Mouse (Mus musculus): Measurements from ENCODE around the gene Tbc1d2b. TPM values are rescaled to one million over a fixed set of nuclear protein-coding genes. Genes with fewer than 3 reads are reported as not detected.

Tbc1d2b gene
- polyA plus RNA-seq, 1 experiment from 2014 or later: 7.7 TPM

- no peak overlapping the region for H3K4me2 ChIP-seq
- no peak overlapping the region for H3K9ac ChIP-seq
- no peaks in the 10 kb centered on the region for H3K36me3 ChIP-seq (replicated peaks)
- no peaks in the 10 kb centered on the region for H3K9me3 ChIP-seq (replicated peaks)
- H3K27ac ChIP-seq (replicated peaks): no peak overlapping the region
- WGBS (ENCODE audit: insufficient replicate concordance): 62% methylated on average over 2 of the region's 2 CpGs
- peaks cover 47% of the 10 kb centered on the region for H3K4me1 ChIP-seq (replicated peaks)
- no peak for ATAC-seq (ENCODE audit: insufficient read depth)
- no peaks in the 10 kb centered on the region for H3K27me3 ChIP-seq
- no peak overlapping the region for H3K4me3 ChIP-seq (replicated peaks)
These were observed 7.3 kb upstream of the Tbc1d2b start for GRCm38 (mm10) chr9:90277884-90278283.

DNA sequence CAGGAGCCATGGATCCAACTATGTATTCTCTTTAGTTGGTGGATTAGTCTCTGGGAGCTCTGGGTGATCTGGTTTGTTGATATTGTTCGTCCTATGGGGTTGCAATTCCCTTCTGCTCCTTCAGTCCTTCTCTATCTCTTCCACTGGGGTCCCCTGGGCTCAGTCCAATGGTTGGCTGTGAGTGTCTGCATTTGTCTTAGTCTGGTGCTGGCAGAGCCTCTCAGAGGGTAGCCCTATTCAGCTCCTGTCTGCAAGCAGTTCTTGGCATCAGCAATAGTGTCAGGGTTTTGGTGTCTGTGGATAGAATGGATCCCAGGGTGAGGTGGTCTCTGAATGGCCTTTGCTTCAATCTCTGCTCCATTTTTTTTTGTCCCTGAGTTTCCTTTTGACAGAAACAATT, 6.2 kb upstream of the Tbc1d2b start:
- 60% methylated on average over 1 of the region's 1 CpGs for WGBS (ENCODE audit: insufficient replicate concordance)
- H3K9ac ChIP-seq: no peak overlapping the region
- no peaks in the 10 kb centered on the region for H3K36me3 ChIP-seq (replicated peaks)
- H3K4me3 ChIP-seq (replicated peaks): no peak overlapping the region
- H3K27ac ChIP-seq (replicated peaks): no peak overlapping the region
- H3K27me3 ChIP-seq: no peaks in the 10 kb centered on the region
- no peak overlapping the region for H3K4me2 ChIP-seq
- peaks cover 53% of the 10 kb centered on the region for H3K4me1 ChIP-seq (replicated peaks)
- ATAC-seq (ENCODE audit: insufficient read depth): no peak
- H3K9me3 ChIP-seq (replicated peaks): no peaks in the 10 kb centered on the region

GRCm38 (mm10) chr9:90275906-90276305, 5.3 kb upstream of the Tbc1d2b start:
- H3K4me1 ChIP-seq (replicated peaks): peaks cover 62% of the 10 kb centered on the region
- no peaks in the 10 kb centered on the region for H3K9me3 ChIP-seq (replicated peaks)
- H3K9ac ChIP-seq: no peak overlapping the region
- H3K4me2 ChIP-seq: no peak overlapping the region
- WGBS (ENCODE audit: insufficient replicate concordance): 75% methylated on average over 5 of the region's 5 CpGs
- peak overlapping the region; percentile 52; the same call in 1 of the 2 replicates for H3K27ac ChIP-seq (replicated peaks)
- ATAC-seq (ENCODE audit: insufficient read depth): no peak
- H3K4me3 ChIP-seq (replicated peaks): no peak overlapping the region
- no peaks in the 10 kb centered on the region for H3K36me3 ChIP-seq (replicated peaks)
- H3K27me3 ChIP-seq: no peaks in the 10 kb centered on the region

GRCm38 (mm10) chr9:90275500-90275899, 4.9 kb upstream of the Tbc1d2b start:
- H3K27ac ChIP-seq (replicated peaks): peak overlapping the region; percentile 67; the same call in 1 of the 2 replicates
- no peak overlapping the region for H3K9ac ChIP-seq
- no peak for ATAC-seq (ENCODE audit: insufficient read depth)
- 53% methylated on average over 2 of the region's 2 CpGs for WGBS (ENCODE audit: insufficient replicate concordance)
- no peaks in the 10 kb centered on the region for H3K9me3 ChIP-seq (replicated peaks)
- H3K36me3 ChIP-seq (replicated peaks): no peaks in the 10 kb centered on the region
- H3K27me3 ChIP-seq: no peaks in the 10 kb centered on the region
- no peak overlapping the region for H3K4me2 ChIP-seq
- peaks cover 64% of the 10 kb centered on the region for H3K4me1 ChIP-seq (replicated peaks)
- no peak overlapping the region for H3K4me3 ChIP-seq (replicated peaks)

DNA sequence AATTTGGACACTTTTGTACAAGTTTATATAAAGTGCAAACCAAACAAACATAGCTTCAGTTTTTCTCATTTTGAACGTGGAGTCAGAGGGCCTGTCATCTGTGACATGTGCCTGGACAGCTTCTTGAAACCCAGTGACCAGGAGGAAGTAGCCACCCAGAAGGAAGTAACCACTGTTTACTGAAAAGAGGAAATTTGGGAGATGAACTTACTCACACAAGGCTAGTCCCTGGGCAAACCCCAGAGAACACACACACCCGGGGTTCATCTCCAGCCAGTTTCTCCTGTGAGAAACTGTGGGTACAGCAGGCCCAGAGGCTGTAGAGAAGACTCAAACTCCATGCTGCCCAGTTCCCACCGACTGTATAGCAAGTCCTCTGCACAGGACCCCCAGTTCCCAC, 3.9 kb upstream of the Tbc1d2b start:
- no peak overlapping the region for H3K4me2 ChIP-seq
- no peaks in the 10 kb centered on the region for H3K9me3 ChIP-seq (replicated peaks)
- no peak overlapping the region for H3K4me3 ChIP-seq (replicated peaks)
- H3K27ac ChIP-seq (replicated peaks): peak overlapping the region; percentile 67
- no peaks in the 10 kb centered on the region for H3K36me3 ChIP-seq (replicated peaks)
- no peak overlapping the region for H3K9ac ChIP-seq
- 24% methylated on average over 3 of the region's 3 CpGs for WGBS (ENCODE audit: insufficient replicate concordance)
- no peaks in the 10 kb centered on the region for H3K27me3 ChIP-seq
- no peak for ATAC-seq (ENCODE audit: insufficient read depth)
- H3K4me1 ChIP-seq (replicated peaks): peaks cover 72% of the 10 kb centered on the region

DNA sequence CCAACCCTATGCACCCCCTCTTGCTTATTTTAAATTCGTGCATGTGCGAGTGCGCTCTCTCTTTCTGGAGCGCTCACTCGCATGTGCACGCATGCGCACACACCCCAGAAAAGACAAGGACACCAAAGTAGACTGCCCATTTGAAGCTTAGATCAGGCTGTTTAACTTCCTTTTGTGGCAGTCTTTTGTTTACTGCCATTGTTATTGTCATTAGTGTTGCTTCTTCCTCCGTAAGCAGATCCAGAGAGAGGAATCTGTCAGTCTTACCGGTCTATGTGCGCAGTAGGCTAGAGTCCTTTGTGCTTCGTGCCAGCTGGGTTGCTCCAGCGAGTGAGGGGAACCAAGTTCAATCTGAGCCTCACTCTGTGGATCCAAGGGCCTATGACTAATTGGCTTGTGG, 1.7 kb upstream of the Tbc1d2b start:
- no peak overlapping the region for H3K27ac ChIP-seq (replicated peaks)

DNA sequence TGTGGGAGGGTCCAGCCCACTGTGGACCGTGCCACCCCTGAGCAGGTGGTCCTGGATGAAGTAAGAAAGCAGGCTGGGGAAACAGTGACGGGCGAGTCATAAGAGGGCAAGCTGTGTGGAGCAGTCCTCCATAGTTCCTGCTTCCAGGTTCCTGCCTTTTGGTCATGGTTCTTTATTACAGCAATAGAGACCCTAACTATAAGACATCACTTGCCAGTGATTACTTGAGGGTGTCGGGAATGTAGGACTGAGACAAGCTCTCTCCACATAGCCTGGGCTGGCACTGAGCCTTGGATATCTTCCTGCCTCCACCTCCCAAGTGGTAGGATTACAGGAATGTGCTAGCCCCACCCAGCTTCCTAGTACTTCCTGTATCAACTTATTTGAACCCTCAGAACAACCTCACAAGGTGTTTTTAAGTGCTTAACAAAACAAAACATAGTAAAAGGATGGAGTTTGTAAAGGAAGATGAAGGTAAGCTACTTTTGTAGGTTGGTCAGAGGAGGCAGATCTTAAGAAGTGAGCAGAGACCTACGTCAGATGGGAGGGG, 1.0 kb upstream of the Tbc1d2b start:
- H3K9me3 ChIP-seq (replicated peaks): no peaks in the 10 kb centered on the region
- no peak overlapping the region for H3K4me3 ChIP-seq (replicated peaks)
- H3K4me2 ChIP-seq: no peak overlapping the region
- H3K27me3 ChIP-seq: no peaks in the 10 kb centered on the region
- no peak for ATAC-seq (ENCODE audit: insufficient read depth)
- 0 out of 2 replicates have a peak overlapping the region, but pooled peaks have one; percentile 10 for H3K27ac ChIP-seq (replicated peaks)
- H3K36me3 ChIP-seq (replicated peaks): 0 out of 2 replicates have a peak, but pooled peaks cover 7% of the 10 kb centered on the region
- peak overlapping the region; percentile 5; the same call in 1 of the 2 replicates for H3K9ac ChIP-seq
- peaks cover 83% of the 10 kb centered on the region for H3K4me1 ChIP-seq (replicated peaks)
- WGBS (ENCODE audit: insufficient replicate concordance): 64% methylated on average over 5 of the region's 5 CpGs

More for the DNA sequence above, 1.7 kb upstream of the Tbc1d2b start:
- peaks cover 79% of the 10 kb centered on the region for H3K4me1 ChIP-seq (replicated peaks)
- H3K4me3 ChIP-seq (replicated peaks): no peak overlapping the region
- H3K27me3 ChIP-seq: no peaks in the 10 kb centered on the region
- H3K4me2 ChIP-seq: no peak overlapping the region
- H3K9me3 ChIP-seq (replicated peaks): no peaks in the 10 kb centered on the region
- no peak for ATAC-seq (ENCODE audit: insufficient read depth)
- H3K9ac ChIP-seq: no peak overlapping the region
- 0 out of 2 replicates have a peak, but pooled peaks cover under 1% of the 10 kb centered on the region for H3K36me3 ChIP-seq (replicated peaks)
- WGBS (ENCODE audit: insufficient replicate concordance): 80% methylated on average over 12 of the region's 12 CpGs

DNA sequence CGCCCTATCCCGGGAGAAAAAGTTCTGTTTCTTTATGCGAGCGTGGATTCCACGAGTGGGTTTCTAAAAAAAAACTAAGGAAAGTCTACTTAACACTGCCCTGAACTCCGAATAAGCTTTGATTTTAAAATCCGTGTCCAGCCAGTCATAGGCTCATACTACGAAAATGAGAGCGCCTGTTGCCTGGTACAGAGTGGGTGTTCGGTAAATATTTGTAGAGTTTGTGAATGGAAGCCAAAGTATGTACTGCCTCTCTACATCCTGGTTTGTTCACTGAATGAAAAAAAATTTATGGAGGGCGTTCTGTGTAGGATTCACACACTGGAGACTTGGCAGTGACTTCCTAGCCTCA, 316 bp upstream of the Tbc1d2b start:
- Histone ChIP-seq H3K27me3 (no peaks in the 10 kb centered on the region), H3K4me3 (replicated peaks) (peak overlapping the region; percentile 78), H3K36me3 (replicated peaks) (0 out of 2 replicates have a peak, but pooled peaks cover 7% of the 10 kb centered on the region), H3K27ac (replicated peaks) (peak overlapping the region; percentile 85), H3K4me1 (replicated peaks) (peaks cover 84% of the 10 kb centered on the region), H3K9me3 (replicated peaks) (no peaks in the 10 kb centered on the region), H3K4me2 (peak overlapping the region; percentile 85), H3K9ac (peak overlapping the region; percentile 86)
- WGBS (ENCODE audit: insufficient replicate concordance): 15% methylated on average over 11 of the region's 11 CpGs
- peak; percentile 4; the same call in 1 of the 2 replicates for ATAC-seq (ENCODE audit: insufficient read depth)

DNA sequence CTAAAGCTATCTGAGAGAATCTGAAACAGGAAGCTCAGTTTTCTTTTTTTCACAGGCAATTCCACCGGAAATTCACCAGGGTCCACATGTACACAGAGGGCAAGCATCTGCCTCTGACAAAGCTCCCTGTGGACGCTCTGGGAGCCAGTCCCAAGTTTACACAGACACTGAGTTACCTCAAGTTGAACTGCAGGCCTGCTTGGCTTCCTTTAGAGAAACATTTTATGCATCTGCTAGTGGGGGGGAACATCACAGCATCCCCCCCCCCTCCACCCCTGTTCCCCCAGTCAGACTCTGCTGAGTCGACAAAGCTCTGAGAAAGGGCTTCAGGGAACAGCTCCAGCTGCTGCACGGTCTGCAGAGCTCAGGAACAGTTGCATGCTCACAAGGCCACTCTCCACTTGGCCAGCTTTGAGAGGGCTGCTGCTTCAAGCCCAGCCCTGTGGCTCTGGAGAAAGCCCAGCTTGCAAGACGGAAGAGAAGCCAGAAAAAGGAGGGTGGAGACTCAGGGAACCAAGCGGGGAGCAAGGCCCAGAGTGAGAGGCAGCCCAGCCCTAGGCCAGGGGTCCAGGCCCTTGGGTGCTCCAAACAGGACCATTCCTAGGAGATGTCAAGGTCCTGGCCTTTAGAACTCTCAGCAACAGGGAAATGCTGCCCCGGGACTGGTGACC, 1.5 kb downstream of the Tbc1d2b start:
- peaks cover 85% of the 10 kb centered on the region for H3K4me1 ChIP-seq (replicated peaks)
- H3K4me2 ChIP-seq: peak overlapping the region; percentile 85
- H3K27ac ChIP-seq (replicated peaks): peak overlapping the region; percentile 85
- H3K27me3 ChIP-seq: no peaks in the 10 kb centered on the region
- no peaks in the 10 kb centered on the region for H3K9me3 ChIP-seq (replicated peaks)
- H3K36me3 ChIP-seq (replicated peaks): peaks cover 18% of the 10 kb centered on the region; the same call in 1 of the 2 replicates
- H3K9ac ChIP-seq: peak overlapping the region; percentile 86
- peak; percentile 8; the same call in 1 of the 2 replicates for ATAC-seq (ENCODE audit: insufficient read depth)
- peak overlapping the region; percentile 78 for H3K4me3 ChIP-seq (replicated peaks)
- WGBS (ENCODE audit: insufficient replicate concordance): 20% methylated on average over 7 of the region's 7 CpGs

DNA sequence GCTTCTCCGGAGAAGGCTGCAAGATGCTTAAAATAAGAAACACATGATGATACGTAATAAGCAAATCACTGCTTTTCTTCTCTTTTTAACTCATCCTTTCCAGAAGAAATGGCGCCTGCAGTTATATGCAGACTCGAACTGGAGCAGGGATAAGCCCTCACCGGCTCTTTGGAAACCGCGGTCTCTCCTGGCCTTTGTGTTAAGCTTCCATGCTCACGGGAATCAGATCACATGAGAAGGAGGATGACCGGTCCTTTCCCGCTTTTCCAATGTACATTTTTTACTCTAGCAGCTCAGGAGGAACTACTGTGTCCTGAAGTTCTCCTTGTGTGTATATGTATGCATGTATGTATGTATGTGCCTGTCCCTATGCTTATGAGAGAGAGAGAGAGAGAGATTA, 3.7 kb downstream of the Tbc1d2b start:
- Histone ChIP-seq H3K9ac (no peak overlapping the region), H3K4me2 (no peak overlapping the region), H3K9me3 (replicated peaks) (no peaks in the 10 kb centered on the region), H3K36me3 (replicated peaks) (peaks cover 30% of the 10 kb centered on the region; the same call in 1 of the 2 replicates), H3K27me3 (no peaks in the 10 kb centered on the region), H3K27ac (replicated peaks) (peak overlapping the region; percentile 48; the same call in 1 of the 2 replicates), H3K4me3 (replicated peaks) (no peak overlapping the region), H3K4me1 (replicated peaks) (peaks cover 94% of the 10 kb centered on the region)
- ATAC-seq (ENCODE audit: insufficient read depth): no peak
- WGBS (ENCODE audit: insufficient replicate concordance): 91% methylated on average over 10 of the region's 10 CpGs

- WGBS (ENCODE audit: insufficient replicate concordance): 79% methylated on average over 10 of the region's 10 CpGs
- Histone ChIP-seq H3K4me1 (replicated peaks) (peaks cover 94% of the 10 kb centered on the region), H3K27me3 (no peaks in the 10 kb centered on the region), H3K4me2 (no peak overlapping the region), H3K27ac (replicated peaks) (peak overlapping the region; percentile 48), H3K36me3 (replicated peaks) (peaks cover 30% of the 10 kb centered on the region; the same call in 1 of the 2 replicates), H3K4me3 (replicated peaks) (no peak overlapping the region), H3K9ac (no peak overlapping the region), H3K9me3 (replicated peaks) (no peaks in the 10 kb centered on the region)
- ATAC-seq (ENCODE audit: insufficient read depth): no peak
These were observed 4.5 kb downstream of the Tbc1d2b start for GRCm38 (mm10) chr9:90266059-90266458.
